Mouse (Mus musculus): ENCODE results near the gene Rbfox2.

Rbfox2 gene

DNA sequence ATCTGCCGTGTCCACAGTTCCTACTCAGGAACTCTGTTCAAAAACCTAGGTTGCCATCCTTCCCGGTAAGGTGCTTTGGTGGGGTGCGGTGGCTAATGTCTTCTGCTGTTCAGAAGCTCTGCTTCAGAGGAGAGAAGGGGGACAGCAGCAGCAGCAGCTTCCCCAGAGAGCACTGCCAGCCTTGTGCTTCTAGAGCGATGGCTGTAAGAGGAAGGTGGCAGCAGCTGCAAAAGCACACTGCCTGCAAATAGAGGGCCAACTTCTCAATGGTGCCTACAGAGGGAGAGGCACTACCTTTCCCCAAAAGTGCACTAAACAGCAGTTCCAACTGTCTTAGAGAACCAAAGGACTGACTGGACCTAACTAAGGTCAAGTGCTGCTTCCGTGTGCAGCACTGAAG lies 168.5 kb downstream of the Rbfox2 start:
- DNase-seq: no peak

DNA sequence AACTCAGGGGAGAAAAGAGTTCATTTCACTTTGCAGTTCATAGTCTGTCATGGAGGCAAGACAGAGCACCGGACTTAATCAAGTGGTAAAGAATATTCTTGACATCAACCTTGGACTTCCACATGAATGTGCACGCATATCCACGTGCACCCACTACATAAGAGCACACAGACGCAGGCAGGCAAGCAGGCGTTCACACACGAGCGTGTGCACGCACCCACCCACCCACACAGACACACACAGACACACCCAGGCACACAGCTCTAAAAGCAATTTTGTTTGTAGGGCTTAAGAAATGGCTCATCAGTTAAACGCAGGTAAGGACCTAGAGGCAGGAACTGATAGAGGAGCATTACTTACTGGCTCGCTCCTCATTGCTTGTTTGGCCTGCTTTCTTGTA lies 172.3 kb downstream of the Rbfox2 start:
- DNase-seq: no peak

DNA sequence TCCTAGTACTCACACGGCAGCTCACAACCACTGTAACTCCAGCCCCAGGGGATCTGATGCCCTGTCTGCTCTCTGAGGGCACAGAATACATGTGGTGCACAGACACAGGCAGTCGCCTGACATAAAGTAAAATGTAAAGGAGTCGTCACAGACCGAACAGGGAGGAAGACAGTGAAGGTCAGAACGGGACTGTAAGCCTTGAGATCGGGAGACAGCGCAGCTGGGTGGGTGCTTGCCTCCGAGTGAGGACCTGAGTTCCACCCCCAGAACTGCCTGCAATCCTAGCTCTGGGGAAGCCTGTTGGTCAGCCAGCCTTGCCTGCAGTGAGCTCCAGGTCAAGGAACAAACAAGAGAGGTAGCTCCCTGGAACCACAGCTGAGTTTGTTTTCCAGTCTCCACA lies 177.7 kb downstream of the Rbfox2 start:
- no peak for DNase-seq

DNA sequence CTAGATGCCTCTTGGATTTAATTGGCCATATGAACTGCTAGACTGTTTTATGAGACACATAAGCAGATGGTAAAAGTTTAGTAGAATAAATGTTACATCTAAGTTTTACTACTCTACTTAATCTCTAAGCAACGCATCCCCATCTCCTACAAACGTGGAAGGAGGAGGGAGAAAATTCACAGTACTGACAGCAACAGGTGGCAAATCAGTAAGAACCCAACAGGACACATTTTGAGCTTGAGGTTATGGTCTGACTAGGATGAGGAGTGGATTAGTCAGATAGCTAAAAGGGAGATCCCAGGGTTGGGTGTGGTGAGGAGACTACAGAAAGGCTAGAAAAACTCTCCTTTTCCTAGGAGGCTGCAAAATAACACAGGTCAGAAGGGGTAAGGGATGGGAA lies 179.1 kb downstream of the Rbfox2 start:
- DNase-seq: no peak

DNA sequence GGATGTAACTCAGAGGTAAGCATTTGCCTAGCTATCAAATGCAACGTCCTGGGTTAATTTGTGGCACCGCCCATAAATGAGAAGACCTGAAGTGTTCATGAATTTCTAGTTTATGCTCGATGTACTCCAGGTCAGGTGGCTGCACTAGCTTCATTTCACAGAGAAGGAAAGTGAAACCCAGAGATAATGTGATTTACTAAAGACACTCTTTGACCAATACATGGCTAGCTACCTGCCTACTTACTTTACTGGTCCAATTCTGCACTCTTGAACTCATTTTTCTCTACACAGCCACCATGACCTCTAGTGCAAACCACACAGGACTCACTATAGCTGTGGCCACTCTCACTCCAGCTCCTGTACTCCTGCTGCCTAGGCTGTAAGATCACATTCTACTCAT lies 180.1 kb downstream of the Rbfox2 start:
- DNase-seq: no peak

DNA sequence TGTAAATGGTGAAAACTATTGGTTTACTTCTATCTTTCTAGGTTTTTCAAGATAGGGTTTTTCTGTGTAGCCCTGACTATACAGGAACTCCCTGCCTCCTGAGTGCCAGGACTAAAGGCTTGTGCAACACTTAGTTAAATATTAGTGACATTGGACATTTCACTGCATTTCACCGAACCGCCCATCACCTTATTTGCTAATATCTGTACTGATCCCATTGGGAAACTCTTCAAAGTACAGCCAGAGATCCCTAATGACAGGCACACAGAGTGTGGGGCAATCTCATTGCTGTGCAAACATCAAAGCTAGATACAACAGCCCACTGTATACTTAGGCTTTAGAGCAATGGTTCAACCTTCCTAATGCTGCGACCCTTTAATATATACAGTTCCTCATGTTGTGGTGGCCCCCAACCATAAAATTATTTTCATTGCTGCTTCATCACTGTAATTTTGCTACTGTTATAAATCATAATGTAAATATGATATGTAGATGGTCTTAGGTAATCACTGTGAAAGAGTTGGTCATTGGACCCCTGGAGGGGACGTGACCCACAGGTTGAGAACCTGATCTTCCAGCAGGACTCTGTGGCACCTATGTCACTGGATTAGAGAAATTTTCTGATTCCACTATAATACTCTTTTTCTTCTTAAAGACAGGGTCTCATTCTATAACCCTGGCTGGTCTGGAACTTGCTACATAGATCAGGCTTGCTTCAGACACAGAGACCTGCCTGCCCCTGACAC lies 182.3 kb downstream of the Rbfox2 start:
- DNase-seq: no peak

DNA sequence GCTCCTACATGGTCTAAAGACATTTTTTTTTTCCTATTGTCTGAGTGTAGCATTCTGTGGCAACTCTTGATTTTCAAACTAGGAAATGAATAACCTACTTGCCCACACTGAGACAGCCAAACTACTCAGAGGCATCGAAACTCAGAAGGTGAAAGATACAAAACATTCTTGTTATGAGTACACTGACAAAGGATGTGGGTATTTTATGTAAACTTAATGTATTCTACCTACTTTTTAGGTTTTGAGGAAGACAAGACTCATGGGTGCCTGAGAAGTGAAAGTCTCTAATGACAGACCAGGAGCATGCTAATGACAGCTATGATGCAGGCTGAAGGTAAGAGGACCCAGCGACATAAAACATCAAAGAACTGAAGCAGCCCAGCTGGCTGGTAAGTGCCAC lies 184.0 kb downstream of the Rbfox2 start:
- DNase-seq: no peak

DNA sequence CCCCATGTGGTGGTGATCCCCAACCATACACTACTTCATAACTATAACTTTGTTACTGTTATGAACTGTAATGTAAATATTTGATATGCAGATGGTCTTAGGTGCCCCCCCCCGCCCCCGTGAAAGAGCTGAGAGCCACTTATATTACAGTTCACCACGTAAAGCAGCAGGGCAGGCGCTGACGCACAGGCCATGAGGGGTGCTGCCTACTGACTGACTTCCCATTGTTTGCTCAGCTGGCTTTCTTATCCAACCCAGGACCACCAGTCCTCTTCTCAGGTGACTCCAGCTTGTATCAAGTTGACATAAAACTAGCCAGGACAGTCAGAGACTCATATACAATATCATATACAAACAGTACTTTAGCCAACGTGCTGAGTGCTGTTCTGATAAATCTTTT lies 184.6 kb downstream of the Rbfox2 start:
- no peak for DNase-seq

DNA sequence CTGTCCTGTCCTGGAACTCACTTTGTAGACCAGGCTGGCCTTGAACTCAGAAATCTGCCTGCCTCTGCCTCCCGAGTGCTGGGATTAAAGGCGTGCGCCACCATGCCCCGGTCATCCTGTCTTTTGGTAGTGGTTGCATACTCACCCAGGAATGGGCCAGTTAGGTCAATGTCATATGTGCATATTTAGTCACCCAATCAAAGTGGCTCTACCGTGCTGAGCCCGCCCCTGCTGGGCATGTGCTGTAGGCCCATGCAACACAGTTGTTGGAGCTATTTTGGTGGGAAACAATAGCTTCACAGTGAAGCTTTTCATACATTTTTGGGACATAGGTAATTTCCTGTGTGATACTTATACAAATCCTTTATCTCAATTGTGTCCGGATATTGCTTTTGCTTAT lies 187.1 kb downstream of the Rbfox2 start:
- no peak for DNase-seq

DNA sequence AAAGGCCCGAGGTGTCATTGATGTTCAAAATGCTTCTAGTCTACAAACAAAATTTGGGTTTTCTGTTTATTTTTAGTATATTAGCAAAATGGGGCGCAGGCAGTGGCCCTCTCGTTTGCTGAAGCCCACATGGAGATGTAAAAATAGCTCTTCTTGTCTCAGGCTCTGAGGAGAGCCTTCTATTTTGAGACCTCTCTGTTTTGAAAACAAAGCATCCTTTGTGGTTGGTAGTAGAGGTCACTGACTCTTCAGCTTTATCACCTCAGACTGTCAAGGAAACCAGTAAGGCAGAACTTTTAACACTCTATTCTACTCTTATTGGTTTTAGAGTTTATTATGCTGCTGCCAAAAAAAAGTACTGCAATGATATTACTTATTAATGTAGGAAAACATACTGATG lies 189.6 kb downstream of the Rbfox2 start:
- no peak for DNase-seq

DNA sequence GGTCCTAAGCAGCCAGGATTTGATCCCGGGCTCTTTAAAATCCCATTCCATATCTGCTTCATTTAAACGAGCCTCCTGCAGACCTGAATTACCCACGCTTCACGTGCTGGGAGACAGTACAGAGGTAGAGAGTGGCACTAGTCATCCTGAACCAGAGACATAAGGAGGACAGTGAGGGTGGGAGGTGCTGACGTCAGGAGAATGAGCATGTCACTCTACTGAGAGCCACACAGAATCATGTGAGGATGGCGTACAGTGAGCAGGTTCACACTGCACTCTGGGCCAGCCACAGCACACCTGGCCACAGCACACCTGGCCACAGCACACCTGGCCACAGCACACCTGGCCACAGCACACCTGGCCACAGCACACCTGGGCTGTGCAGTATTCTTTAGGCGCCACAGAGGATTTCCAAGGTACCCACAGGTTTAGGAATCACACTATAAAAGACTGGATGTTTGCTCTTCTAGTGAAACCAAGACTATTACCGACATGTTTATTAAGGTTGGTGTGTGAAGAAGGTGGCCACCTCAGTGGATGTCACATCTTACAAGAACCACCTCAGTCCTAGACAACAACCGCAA lies 190.6 kb downstream of the Rbfox2 start:
- no peak for DNase-seq

DNA sequence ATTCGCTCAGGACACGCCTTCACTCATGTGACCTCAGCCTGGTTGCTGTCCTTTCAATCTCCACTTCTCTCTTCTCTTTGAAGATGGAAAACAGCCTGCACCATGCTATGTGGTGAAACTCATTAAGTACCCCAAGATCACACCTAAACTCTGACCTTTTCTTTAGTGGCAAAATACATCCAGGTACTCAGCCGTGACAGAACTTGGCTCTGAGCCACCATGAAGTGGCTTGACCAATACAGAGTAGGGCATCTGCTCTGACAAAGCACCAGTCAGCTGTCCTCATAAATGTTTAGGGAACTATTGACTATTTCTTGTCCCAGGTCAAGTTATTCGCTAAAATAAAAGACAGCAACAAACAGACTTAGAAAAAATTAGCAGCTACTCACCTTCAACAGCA lies 191.3 kb downstream of the Rbfox2 start:
- no peak for DNase-seq

DNA sequence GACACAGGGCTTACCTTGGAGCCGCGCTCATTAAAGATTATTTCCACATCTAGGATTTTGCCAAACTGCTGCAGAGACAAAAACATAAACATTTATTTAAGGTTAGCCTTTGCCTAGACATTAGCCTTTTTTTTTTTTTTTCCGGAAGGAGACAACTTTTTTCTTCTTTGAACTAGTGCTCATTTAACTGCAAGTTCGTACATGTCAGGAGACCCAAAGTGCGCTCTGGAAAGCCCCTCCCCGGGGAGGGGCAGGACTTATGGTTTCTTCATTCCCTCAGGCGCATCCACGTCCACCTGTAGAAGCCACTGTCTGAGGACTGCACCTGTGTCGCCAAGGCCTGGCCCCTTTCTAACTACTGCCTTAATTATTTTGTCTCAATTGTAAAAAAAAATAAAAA lies 193.2 kb downstream of the Rbfox2 start:
- DNase-seq: no peak

DNA sequence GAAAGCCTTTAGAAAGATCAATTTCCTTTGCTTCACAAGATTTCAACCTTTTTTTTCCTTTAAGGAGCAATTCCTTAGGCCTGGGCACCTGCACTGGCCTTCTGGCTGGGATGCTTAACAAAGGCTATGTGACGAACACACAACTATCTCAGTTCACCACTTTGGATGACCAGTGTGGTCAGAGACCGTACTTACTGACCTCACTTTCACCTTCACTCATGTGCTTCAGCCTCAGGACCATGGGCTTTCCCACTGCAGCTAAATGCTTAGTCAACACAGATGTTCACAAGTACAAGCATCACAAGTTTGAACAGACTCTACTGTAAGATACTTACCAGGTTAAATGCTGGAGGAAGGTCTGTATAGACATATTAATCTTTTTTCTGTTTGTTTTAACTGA lies 194.4 kb downstream of the Rbfox2 start:
- no peak for DNase-seq

DNA sequence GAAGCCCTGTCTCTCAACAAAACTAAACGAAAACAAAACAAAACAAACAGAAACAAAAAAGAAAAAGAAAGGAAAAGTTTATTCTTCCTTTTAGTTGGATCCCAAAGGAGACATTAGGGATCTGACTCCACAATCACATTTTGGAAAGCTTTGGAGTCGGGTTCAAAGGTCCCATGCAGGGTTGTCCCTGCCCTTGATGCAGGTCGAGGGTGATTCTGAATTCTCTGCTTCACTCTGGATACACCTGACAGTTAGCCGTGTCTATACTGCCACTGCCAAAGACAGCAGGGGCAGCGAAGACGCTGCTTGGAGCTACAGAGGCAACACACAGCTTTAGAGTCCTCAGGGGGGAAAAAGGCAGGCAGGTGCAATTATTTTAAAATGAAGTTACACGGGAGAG lies 194.9 kb downstream of the Rbfox2 start:
- DNase-seq: no peak

DNA sequence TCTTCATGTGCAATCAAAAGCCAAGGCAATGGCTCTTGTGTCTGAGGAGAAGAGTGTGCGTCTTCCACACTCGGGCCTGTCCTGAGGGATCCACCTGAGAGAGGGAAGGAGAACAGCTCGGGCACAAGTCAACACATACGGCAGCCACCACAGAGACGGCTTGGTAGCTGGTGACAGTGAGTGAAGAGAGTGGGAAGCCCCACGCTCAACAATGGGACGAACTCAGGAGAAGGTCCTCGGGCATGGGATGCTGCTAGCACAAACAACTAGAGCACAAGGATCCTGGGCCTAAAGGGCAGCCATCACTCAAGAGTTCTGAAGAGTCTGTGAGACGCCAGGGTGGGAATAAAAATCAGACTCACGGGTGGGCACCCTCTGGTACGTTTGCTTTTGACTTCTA lies 196.4 kb downstream of the Rbfox2 start:
- DNase-seq: no peak

DNA sequence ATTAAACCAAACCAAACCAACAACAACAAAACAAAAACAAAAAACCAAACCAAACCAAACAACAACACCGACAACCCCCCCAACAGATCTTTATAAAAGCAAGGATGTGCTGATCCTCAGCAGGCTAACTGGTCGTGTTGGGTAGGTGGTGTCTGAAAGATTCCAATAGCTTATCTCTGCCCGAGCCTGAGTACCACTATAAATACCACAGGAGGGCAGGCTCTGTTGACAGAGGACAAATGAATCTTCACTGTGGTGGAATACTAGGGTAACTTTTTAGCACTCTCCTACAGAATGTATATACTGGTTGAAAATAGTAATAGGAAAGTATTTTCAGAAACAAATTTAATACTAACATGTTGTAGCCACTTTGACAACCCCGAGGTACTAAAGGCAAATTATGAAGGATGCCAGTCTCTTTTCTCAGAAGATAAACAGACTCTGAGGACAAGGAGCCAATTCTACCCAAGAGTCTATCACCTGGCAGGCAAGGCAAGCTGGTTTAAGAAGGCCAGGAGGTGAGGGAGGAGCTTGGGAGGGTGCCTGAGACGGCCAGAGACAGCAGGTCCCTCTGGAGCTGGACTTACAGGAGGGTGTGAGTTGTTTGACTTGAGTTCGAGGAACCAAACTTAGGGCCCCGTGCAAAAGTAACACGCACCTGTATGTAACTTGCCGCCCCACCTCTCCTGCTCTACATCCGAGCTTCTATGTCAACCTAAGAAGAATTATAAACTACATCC lies 199.5 kb downstream of the Rbfox2 start:
- peak in 1 of 2 experiments; percentile 21 for DNase-seq

DNA sequence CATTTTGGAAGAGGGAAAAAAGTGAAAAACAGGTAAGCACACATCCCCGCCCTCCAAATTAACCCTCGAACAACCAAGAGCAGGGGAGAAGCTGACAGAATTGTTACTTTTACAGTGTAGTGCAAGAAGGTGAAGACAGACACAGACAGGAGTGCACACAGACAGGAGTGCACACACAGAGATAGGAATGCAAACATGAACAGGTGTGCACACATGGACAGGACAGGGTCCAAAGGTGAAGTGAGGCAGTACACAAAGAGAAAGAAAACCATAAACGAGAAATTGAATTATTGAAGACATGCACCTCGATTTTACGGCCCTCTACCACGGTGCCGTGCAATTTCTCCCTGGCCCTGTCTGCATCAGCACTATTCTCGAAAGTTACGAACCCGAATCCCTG lies 201.5 kb downstream of the Rbfox2 start:
- no peak for DNase-seq

DNA sequence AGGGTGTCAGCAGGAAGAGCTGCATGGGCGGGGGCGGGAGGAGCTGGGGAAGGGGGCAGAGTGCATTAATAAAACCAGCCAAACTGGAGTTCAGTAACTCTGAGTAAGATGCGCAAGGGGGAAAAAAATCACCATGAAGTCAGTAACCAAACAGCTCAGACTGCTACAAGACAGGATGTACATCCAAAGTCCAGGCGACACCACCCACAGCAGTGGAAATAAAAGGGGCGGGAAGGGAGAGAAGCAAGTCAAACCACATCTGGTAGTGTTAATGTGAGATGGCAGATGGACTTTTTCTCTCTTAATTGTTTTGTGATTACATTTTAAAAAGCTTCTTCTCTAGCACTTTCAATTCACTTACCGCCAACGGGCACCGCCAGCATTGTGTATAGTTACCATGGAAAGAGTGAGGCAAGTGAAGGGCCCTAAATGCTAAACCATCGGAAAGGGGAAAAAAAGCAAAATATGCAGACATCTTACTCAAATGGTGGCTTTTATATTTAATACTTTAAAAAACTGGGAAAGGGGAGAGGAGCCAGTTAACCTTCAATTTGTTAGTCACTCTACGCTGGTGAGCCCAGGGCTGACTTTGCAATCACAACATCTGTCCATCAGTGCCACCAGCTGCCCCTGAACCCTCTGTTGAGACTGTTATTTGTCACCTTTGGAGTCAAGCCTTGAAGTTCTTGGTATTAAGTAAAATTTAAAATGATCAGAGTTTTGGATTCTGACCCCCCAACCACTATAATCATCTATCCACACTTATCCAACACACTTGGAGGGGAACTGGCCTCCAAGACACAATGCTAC lies 202.2 kb downstream of the Rbfox2 start:
- no peak for DNase-seq

DNA sequence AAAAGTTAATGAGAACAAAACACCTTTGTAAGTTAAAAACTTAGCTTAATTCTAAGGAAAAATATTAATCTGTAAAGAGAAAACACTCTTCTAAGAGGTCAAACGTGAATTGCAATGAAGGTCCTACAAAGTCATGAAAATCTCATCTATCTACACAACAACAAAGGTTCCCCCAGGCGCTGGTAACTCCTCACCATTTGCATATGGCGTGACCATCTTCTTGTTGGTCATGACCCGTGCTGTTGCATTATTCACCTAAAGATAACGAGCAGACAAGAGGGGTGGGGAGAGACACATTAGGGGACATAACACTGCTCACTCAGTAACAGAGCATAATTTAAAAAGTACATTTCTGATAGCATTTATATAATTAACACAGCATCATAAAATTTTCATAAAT lies 204.1 kb downstream of the Rbfox2 start:
- DNase-seq: no peak

DNA sequence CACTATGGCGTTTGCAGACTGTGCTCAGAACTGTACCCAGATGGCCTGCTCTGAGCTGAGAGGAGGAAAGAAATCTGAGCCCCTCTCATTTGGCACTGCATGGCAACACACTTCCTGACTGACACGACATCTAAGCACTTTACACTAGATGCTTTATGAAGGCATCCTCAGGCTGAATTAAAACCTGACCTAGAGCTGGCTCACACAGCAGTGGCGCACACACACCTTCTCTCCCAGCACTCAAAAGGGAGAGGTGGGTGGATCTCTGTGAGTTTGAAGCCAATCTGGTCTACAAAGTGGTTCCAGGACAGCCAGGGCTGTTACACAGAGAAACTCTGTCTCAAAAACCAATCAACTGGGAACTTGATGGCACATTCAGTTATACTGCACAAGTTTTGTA lies 207.0 kb downstream of the Rbfox2 start:
- no peak for DNase-seq

DNA sequence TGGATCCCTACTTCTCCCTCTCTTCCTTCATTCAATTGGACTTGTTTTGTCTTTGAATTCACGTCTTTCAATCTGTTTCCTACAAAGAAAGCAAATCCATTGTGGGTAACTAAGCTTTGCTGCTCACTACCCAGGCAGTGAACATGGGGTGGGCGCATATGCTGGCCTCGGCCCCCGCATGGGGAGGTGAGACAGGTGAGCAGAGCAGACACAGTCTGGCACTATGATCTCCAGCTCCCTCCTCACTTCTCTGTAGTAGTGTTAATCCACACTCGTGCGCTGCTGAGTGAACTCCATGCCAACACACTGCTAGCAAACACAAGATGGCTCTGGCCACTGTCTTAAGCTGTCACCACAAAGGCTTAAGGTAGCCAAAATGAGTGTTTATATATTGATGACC lies 209.4 kb downstream of the Rbfox2 start:
- DNase-seq: no peak

DNA sequence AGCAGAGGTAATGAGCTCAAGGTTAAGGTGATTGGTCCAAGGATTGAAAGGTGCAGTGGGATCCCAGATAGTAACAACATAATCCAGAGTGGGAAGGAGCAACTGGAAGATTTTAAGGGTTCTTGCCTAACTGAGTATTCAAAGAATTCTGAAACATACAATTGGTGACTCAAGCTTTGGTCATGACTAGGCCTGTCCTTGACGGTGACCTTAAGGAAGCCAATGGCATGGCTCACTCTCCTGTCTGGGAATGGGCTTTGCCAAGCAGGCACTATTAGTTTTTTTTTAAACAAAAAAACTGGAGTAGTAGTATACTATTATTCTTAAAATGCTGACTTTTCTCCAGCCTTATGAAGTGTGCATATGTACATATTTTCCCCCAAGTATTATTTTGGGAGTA lies 211.6 kb downstream of the Rbfox2 start:
- DNase-seq: no peak

DNA sequence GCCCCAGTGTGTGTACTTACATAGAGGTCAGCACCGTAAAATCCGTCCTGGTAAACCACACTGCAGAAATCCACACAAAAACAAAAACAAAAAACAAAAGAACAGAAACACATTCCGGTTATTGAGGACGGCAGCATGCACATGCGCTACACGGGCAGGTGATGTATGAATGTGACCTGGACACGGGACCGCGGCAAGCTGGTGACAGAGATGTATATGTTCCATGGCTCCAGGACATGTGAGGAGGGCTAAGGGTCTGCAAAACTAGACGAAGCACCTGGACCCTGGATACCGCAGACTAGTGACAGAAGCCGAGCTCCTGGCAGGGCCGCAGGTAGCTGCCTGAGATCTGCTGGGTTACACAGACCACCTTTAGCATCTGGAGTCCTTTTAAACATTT lies 212.4 kb downstream of the Rbfox2 start:
- DNase-seq: no peak
